Mouse (Mus musculus) MEL (cell line): ENCODE measurements at regions not wholly inside any gene's neighbourhood (a gene's known extent, or its start where the extent isn't known, plus 50 kb on each side); places are given as distances from the start of the nearest gene placed in this dataset.

Experiments
- DNase-seq: peaks from one replicate; pipeline ENCODE4 v3.0.0; 2011; ENCODE audit warnings: low read depth, low spot score
- H3K27ac ChIP-seq: 2 replicates; pipeline ENCODE4 v1.5.1; 2012; ENCODE audit warnings: low read depth, mild to moderate bottlenecking, control low read depth, low read length, moderate library complexity; ENCODE audit not compliant: control insufficient read depth
- H3K27me3 ChIP-seq, 2 experiments: fragments of 150-350 bp in 1 of 2; sonication (generic) in 1 of 2; 2 replicates each; pipeline ENCODE4 v1.6.1; 2012; ENCODE audit warnings: low read length in 2 of 2, mild to moderate bottlenecking in 2 of 2, improper control_type of control experiment in 1 of 2, moderate library complexity in 1 of 2; ENCODE audit not compliant: insufficient read depth in 2 of 2, control insufficient read depth in 1 of 2
- H3K36me3 ChIP-seq, 2 experiments: 2 replicates each; pipeline ENCODE4 v1.6.1; 2012 to 2014; ENCODE audit warnings: low read length in 2 of 2, improper control_type of control experiment in 1 of 2, inconsistent platforms in 1 of 2, mild to moderate bottlenecking in 1 of 2; ENCODE audit not compliant: insufficient read depth in 2 of 2, control insufficient read depth in 1 of 2
- H3K4me1 ChIP-seq, 2 experiments: fragments of 150-350 bp in 1 of 2; sonication (generic) in 1 of 2; 2 replicates each; pipeline ENCODE4 v1.6.1; 2012; ENCODE audit warnings: low read length in 2 of 2, improper control_type of control experiment in 1 of 2, mild to moderate bottlenecking in 1 of 2; ENCODE audit not compliant: insufficient read depth in 2 of 2, control insufficient read depth in 1 of 2
- H3K4me3 ChIP-seq, 2 experiments: fragments of 150-350 bp in 1 of 2; sonication (generic) in 1 of 2; 2 replicates each; pipeline ENCODE4 v1.5.1; 2012; ENCODE audit warnings: low read depth in 2 of 2, low read length in 2 of 2, mild to moderate bottlenecking in 2 of 2, moderate library complexity in 2 of 2, control low read depth in 1 of 2, improper control_type of control experiment in 1 of 2; ENCODE audit not compliant: control insufficient read depth in 1 of 2, insufficient read depth in 1 of 2
- H3K79me2 ChIP-seq: 2 replicates; pipeline ENCODE4 v1.6.1; 2012; ENCODE audit warnings: mild to moderate bottlenecking, low read length, moderate library complexity; ENCODE audit not compliant: control insufficient read depth, poor library complexity, insufficient read depth
- H3K9ac ChIP-seq: 2 replicates; pipeline ENCODE4 v1.6.1; 2012; ENCODE audit warnings: low read depth, mild to moderate bottlenecking, control low read depth, low read length, moderate library complexity; ENCODE audit not compliant: control insufficient read depth, poor library complexity, severe bottlenecking
- H3K9me3 ChIP-seq: fragments of 150-350 bp; sonication (generic); replicated peaks from 2 replicates; pipeline ENCODE4 v1.6.1; 2012; ENCODE audit warnings: mild to moderate bottlenecking, low read length, improper control_type of control experiment, moderate library complexity; ENCODE audit not compliant: insufficient read depth
- BHLHE40 ChIP-seq: IDR thresholded peaks from 2 replicates; pipeline ENCODE4 v1.6.1; 2012; ENCODE audit warnings: low read depth, mild to moderate bottlenecking, inconsistent platforms, low read length, improper control_type of control experiment, borderline replicate concordance
- CHD1 ChIP-seq: IDR thresholded peaks from 2 replicates; pipeline ENCODE4 v1.6.1; 2012; ENCODE audit warnings: low read depth, mild to moderate bottlenecking, inconsistent platforms, low read length, improper control_type of control experiment
- CHD2 ChIP-seq: IDR thresholded peaks from 2 replicates; pipeline ENCODE4 v1.6.1; 2011; ENCODE audit warnings: low read length, improper control_type of control experiment
- CTCF ChIP-seq, 3 experiments: IDR thresholded peaks in 2 of 3; conservative IDR thresholded peaks in 1 of 3; 2 replicates each; pipeline ENCODE4 v1.5.1; 2011 to 2012; ENCODE audit warnings: low read length in 3 of 3, low read depth in 2 of 3, mild to moderate bottlenecking in 2 of 3, improper control_type of control experiment in 1 of 3, inconsistent platforms in 1 of 3, mixed read lengths in 1 of 3, moderate library complexity in 1 of 3; ENCODE audit not compliant: control insufficient read depth in 1 of 3, insufficient read depth in 1 of 3, poor library complexity in 1 of 3, severe bottlenecking in 1 of 3
- E2F4 ChIP-seq: IDR thresholded peaks from 2 replicates; pipeline ENCODE4 v1.6.1; 2011; ENCODE audit warnings: low read depth, low read length, improper control_type of control experiment, borderline replicate concordance
- EP300 ChIP-seq, 2 experiments: IDR thresholded peaks; 2 replicates each; pipeline ENCODE4 v1.6.1; 2011; ENCODE audit warnings: improper control_type of control experiment in 2 of 2, low read length in 2 of 2, low read depth in 1 of 2, mild to moderate bottlenecking in 1 of 2
- ETS1 ChIP-seq: IDR thresholded peaks from 2 replicates; pipeline ENCODE4 v1.6.1; 2012; ENCODE audit warnings: low read depth, mild to moderate bottlenecking, inconsistent platforms, low read length, improper control_type of control experiment, moderate library complexity
- GABPA ChIP-seq: IDR thresholded peaks from 2 replicates; pipeline ENCODE4 v1.6.1; 2012; ENCODE audit warnings: low read depth, mild to moderate bottlenecking, inconsistent platforms, low read length, improper control_type of control experiment, moderate library complexity
- GATA1 ChIP-seq: IDR thresholded peaks from 2 replicates; pipeline ENCODE4 v1.6.1; 2011; ENCODE audit warnings: low read depth, low read length, improper control_type of control experiment
- JUND ChIP-seq: IDR thresholded peaks from 2 replicates; pipeline ENCODE4 v1.6.1; 2011; ENCODE audit warnings: low read depth, mild to moderate bottlenecking, improper control_type of control experiment, low read length
- KAT2A ChIP-seq: conservative IDR thresholded peaks from 2 replicates; pipeline ENCODE4 v1.6.1; 2012; ENCODE audit warnings: low read depth, low read length, improper control_type of control experiment, inconsistent platforms
- MAFK ChIP-seq: IDR thresholded peaks from 2 replicates; pipeline ENCODE4 v1.6.1; 2011; ENCODE audit warnings: low read depth, mild to moderate bottlenecking, low read length, improper control_type of control experiment, borderline replicate concordance
- MYC ChIP-seq: IDR thresholded peaks from 2 replicates; pipeline ENCODE4 v1.6.1; 2011; ENCODE audit warnings: low read depth, mild to moderate bottlenecking, low read length, improper control_type of control experiment, moderate library complexity
- NELFE ChIP-seq: IDR thresholded peaks from 2 replicates; pipeline ENCODE4 v1.6.1; 2011; ENCODE audit warnings: low read depth, low read length, improper control_type of control experiment
- NRF1 ChIP-seq: IDR thresholded peaks from 2 replicates; pipeline ENCODE4 v1.6.1; 2014; ENCODE audit warnings: low read depth, mild to moderate bottlenecking, inconsistent platforms, low read length, improper control_type of control experiment, moderate library complexity; ENCODE audit not compliant: poor library complexity, insufficient read depth, severe bottlenecking
- POLR2A ChIP-seq, 2 experiments: IDR thresholded peaks; 2 replicates each; pipeline ENCODE4 v1.6.1; 2011 to 2012; ENCODE audit warnings: low read length in 2 of 2, mild to moderate bottlenecking in 2 of 2, control low read depth in 1 of 2, improper control_type of control experiment in 1 of 2, low read depth in 1 of 2, moderate library complexity in 1 of 2; ENCODE audit not compliant: control insufficient read depth in 1 of 2, insufficient read depth in 1 of 2, poor library complexity in 1 of 2
- POLR2AphosphoS5 ChIP-seq: IDR thresholded peaks from 2 replicates; pipeline ENCODE4 v1.6.1; 2012; ENCODE audit warnings: low read depth, borderline replicate concordance, mild to moderate bottlenecking, inconsistent platforms, low read length, moderate library complexity, mixed read lengths
- RAD21 ChIP-seq: IDR thresholded peaks from 2 replicates; pipeline ENCODE4 v1.6.1; 2011; ENCODE audit warnings: mild to moderate bottlenecking, low read depth, low read length, improper control_type of control experiment
- RCOR1 ChIP-seq: IDR thresholded peaks from 2 replicates; pipeline ENCODE4 v1.6.1; 2012; ENCODE audit warnings: low read depth, mild to moderate bottlenecking, inconsistent platforms, low read length, improper control_type of control experiment
- SIN3A ChIP-seq: IDR thresholded peaks from 2 replicates; pipeline ENCODE4 v1.6.1; 2012; ENCODE audit warnings: low read length, improper control_type of control experiment, inconsistent platforms
- TCF12 ChIP-seq: IDR thresholded peaks from 2 replicates; pipeline ENCODE4 v1.6.1; 2014; ENCODE audit warnings: low read depth, mild to moderate bottlenecking, inconsistent platforms, low read length, improper control_type of control experiment, moderate library complexity
- UBTF ChIP-seq: IDR thresholded peaks from 2 replicates; pipeline ENCODE4 v1.6.1; 2012; ENCODE audit warnings: low read depth, mild to moderate bottlenecking, inconsistent platforms, low read length, improper control_type of control experiment, moderate library complexity, borderline replicate concordance; ENCODE audit not compliant: insufficient read depth
- USF2 ChIP-seq, 2 experiments: IDR thresholded peaks; 2 replicates each; pipeline ENCODE4 v1.6.1; 2011 to 2012; ENCODE audit warnings: improper control_type of control experiment in 2 of 2, low read length in 2 of 2, borderline replicate concordance in 1 of 2, inconsistent platforms in 1 of 2, low read depth in 1 of 2, mild to moderate bottlenecking in 1 of 2; ENCODE audit not compliant: insufficient read depth in 1 of 2
- ZKSCAN1 ChIP-seq: IDR thresholded peaks from 2 replicates; pipeline ENCODE4 v1.6.1; 2012; ENCODE audit warnings: low read depth, mild to moderate bottlenecking, inconsistent platforms, low read length, improper control_type of control experiment, moderate library complexity
- ZMIZ1 ChIP-seq: IDR thresholded peaks from 2 replicates; pipeline ENCODE4 v1.6.1; 2012; ENCODE audit warnings: low read depth, mild to moderate bottlenecking, inconsistent platforms, low read length, improper control_type of control experiment, moderate library complexity
- ZNF384 ChIP-seq: IDR thresholded peaks from 2 replicates; pipeline ENCODE4 v1.6.1; 2012; ENCODE audit warnings: low read depth, mild to moderate bottlenecking, inconsistent platforms, low read length, improper control_type of control experiment

- Histone ChIP-seq H3K4me3 (no peak overlapping the region), H3K36me3 (no peaks in the 10 kb centered on the region), H3K9me3 (no peaks in the 10 kb centered on the region), H3K27me3 (no peaks in the 10 kb centered on the region), H3K4me1 (no peaks in the 10 kb centered on the region), H3K79me2 (no peaks in the 10 kb centered on the region), H3K27ac (no peak overlapping the region), H3K9ac (no peak overlapping the region)
- TF ChIP-seq ZKSCAN1 = no peak
- TF ChIP-seq POLR2AphosphoS5 = no peak
- no peak for TF ChIP-seq GATA1
- TF ChIP-seq TCF12 = no peak
- no peak for TF ChIP-seq BHLHE40
- no peak for TF ChIP-seq CTCF (IDR thresholded peaks at IDR 0.05 in 2 of 3, conservative IDR thresholded peaks at IDR 0.05 in 1 of 3; ENCODE audit: control insufficient read depth in 1 of 3, insufficient read depth in 1 of 3, low read depth in 2 of 3, low read length in 3 of 3, poor library complexity in 1 of 3, severe bottlenecking in 1 of 3)
- TF ChIP-seq E2F4 = no peak
- no peak for TF ChIP-seq MAFK
- no peak for TF ChIP-seq NRF1
- no peak for TF ChIP-seq SIN3A
- TF ChIP-seq JUND = no peak
- TF ChIP-seq ZMIZ1 = no peak
- no peak for TF ChIP-seq KAT2A
- TF ChIP-seq RCOR1 = no peak
- no peak for TF ChIP-seq UBTF
- TF ChIP-seq ETS1 = no peak
- no peak for DNase-seq
Observed at GRCm38 (mm10) chr15:23560136-23560535, 1011.3 kb downstream of the Cdh18 start.

- Histone ChIP-seq H3K27me3 (no peaks in the 10 kb centered on the region), H3K36me3 (no peaks in the 10 kb centered on the region), H3K27ac (no peak overlapping the region), H3K79me2 (no peaks in the 10 kb centered on the region), H3K4me3 (no peak overlapping the region), H3K4me1 (no peaks in the 10 kb centered on the region), H3K9ac (no peak overlapping the region), H3K9me3 (no peaks in the 10 kb centered on the region)
- TF ChIP-seq USF2 (IDR thresholded peaks at IDR 0.05; ENCODE audit: borderline replicate concordance in 1 of 2, insufficient read depth in 1 of 2, low read depth in 1 of 2, low read length in 2 of 2) = no peak
- TF ChIP-seq GABPA = no peak
- TF ChIP-seq POLR2A (IDR thresholded peaks at IDR 0.05; ENCODE audit: control insufficient read depth in 1 of 2, insufficient read depth in 1 of 2, low read depth in 1 of 2, low read length in 2 of 2, poor library complexity in 1 of 2) = no peak
- TF ChIP-seq NRF1 = no peak
- TF ChIP-seq CHD2 = no peak
- TF ChIP-seq MYC = no peak
- no peak for TF ChIP-seq CHD1
- no peak for TF ChIP-seq TCF12
- TF ChIP-seq SIN3A = no peak
- no peak for TF ChIP-seq BHLHE40
- no peak for TF ChIP-seq ETS1
- TF ChIP-seq NELFE = no peak
- TF ChIP-seq ZKSCAN1 = no peak
- TF ChIP-seq RAD21 = no peak
- no peak for TF ChIP-seq ZNF384
- no peak for TF ChIP-seq EP300 (IDR thresholded peaks at IDR 0.05; ENCODE audit: low read depth in 1 of 2, low read length in 2 of 2)
- no peak for TF ChIP-seq UBTF
- DNase-seq = no peak
Observed at GRCm38 (mm10) chr15:23562181-23562580, 1013.4 kb downstream of the Cdh18 start.
